Mouse (Mus musculus) kidney, adult 2 months (tissue): Measurements from ENCODE around the gene Dnase1l2. TPM values are rescaled to one million over a fixed set of nuclear protein-coding genes. Genes with fewer than 3 reads are reported as not detected.
A peak's percentile ranks its signal among the peaks of the same experiment; 100 is the strongest.

Experiments
- DNase-seq: peaks from one replicate; pipeline ENCODE4 v3.0.0; 2021
- H3K27ac ChIP-seq: fragments of 200-500 bp; 2 replicates; pipeline ENCODE4 v1.5.1; 2012; ENCODE audit warnings: low read depth, low read length, control low read depth, inconsistent platforms; ENCODE audit not compliant: insufficient read depth
- H3K27me3 ChIP-seq: fragments of 200-500 bp; replicated peaks from 2 replicates; pipeline ENCODE4 v1.6.1; 2012; ENCODE audit warnings: mild to moderate bottlenecking, moderate library complexity, low read length, inconsistent platforms; ENCODE audit not compliant: control insufficient read depth, insufficient read depth
- H3K36me3 ChIP-seq: fragments of 200-500 bp; 2 replicates; pipeline ENCODE4 v1.6.1; 2012; ENCODE audit warnings: mild to moderate bottlenecking, moderate library complexity, low read length, inconsistent platforms; ENCODE audit not compliant: control insufficient read depth, insufficient read depth
- H3K4me1 ChIP-seq: fragments of 200-500 bp; 2 replicates; pipeline ENCODE4 v1.6.1; 2011; ENCODE audit warnings: low read length; ENCODE audit not compliant: control insufficient read depth, insufficient read depth
- H3K4me3 ChIP-seq: fragments of 200-500 bp; 2 replicates; pipeline ENCODE4 v1.5.1; 2011; ENCODE audit warnings: mild to moderate bottlenecking, low read depth, low read length, control low read depth; ENCODE audit not compliant: insufficient read depth
- CTCF ChIP-seq: fragments of 200-500 bp; conservative IDR thresholded peaks from 2 replicates; pipeline ENCODE4 v1.5.1; 2011; ENCODE audit warnings: low read depth, mild to moderate bottlenecking, control low read depth, low read length, moderate library complexity, mixed read lengths; ENCODE audit not compliant: insufficient read depth, insufficient read length
- POLR2A ChIP-seq: fragments of 200-500 bp; IDR thresholded peaks from one replicate; pipeline ENCODE4 v1.6.1; 2011; ENCODE audit warnings: low read depth, low read length, control low read depth
- WGBS: fragments of 180-500 bp; shearing (Covaris S2); methylation state at CpG from one replicate; pipeline ENCODE4 v1.1.7; 2018; 5-methylcytosine and 5-hydroxymethylcytosine counted together
- polyA plus RNA-seq: library from polyadenylated mRNA; depleted of rRNA; stranded (reverse); fragments of >200 nt; gene quantifications from 2 replicates; pipeline ENCODE4 v1.2.3, GENCODE M21; 2012

The Dnase1l2 gene
- polyA plus RNA-seq, 1 experiment: 7.6 TPM

DNA sequence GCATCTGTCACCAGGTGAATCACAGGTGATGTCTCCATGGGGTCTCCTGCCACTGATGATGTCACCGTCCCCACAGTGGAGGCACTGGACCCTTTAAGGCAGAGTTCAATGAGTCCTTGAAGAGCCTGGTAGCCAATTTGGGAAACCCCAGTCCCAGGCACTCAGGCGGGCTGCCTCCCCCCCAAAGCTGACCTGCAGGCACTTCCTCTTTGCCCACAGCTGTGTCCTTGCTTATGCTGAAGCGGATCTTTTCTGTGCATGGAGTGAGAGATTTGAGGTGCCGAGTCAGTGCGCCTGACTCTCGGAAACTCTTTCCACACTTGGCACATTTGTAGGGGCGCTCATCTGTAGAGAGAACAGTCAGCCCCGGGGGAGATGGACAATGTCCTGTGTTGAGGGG is 3.7 kb upstream of the Dnase1l2 start:
- TF ChIP-seq POLR2A: no peak
- no peak for TF ChIP-seq CTCF
- H3K4me1 ChIP-seq: no peaks in the 10 kb centered on the region
- H3K36me3 ChIP-seq: peaks cover 2% of the 10 kb centered on the region; the same call in 1 of the 2 replicates
- no peaks in the 10 kb centered on the region for H3K27me3 ChIP-seq
- no peak overlapping the region for H3K27ac ChIP-seq
- 65% methylated on average over 8 of the region's 8 CpGs for WGBS
- H3K4me3 ChIP-seq: no peak overlapping the region
- no peak for DNase-seq

- TF ChIP-seq CTCF: no peak
- no peak for TF ChIP-seq POLR2A
- WGBS: 59% methylated on average over 4 of the region's 4 CpGs
- Histone ChIP-seq H3K4me3 (no peak overlapping the region), H3K27me3 (no peaks in the 10 kb centered on the region), H3K4me1 (no peaks in the 10 kb centered on the region), H3K27ac (no peak overlapping the region; the same call in 1 of the 2 replicates), H3K36me3 (no peaks in the 10 kb centered on the region)
- DNase-seq: peak; percentile 50
Observed at GRCm38 (mm10) chr17:24443409-24443808, 504 bp upstream of the Dnase1l2 start.

DNA sequence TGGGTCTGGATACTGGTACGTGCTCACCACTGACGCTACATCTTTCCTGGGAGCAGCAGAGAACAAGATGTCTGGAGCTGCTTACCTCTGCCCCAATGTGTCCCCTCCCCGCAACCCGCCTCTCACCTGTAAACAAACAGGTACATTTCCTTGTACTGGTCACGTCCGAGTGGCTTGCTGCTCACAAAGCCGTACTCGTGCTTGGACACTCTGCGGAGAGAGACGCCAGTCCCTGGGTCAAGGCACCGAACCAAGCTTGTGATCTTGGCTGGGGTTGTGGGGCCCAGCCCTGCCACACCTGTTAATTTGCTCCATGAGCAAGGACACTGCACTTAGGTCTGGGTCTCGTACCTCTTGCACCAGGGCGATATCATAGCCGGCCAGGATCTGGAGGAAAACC is 798 bp downstream of the Dnase1l2 start:
- peak; percentile 28 for DNase-seq
- no peaks in the 10 kb centered on the region for H3K4me1 ChIP-seq
- 59% methylated on average over 14 of the region's 14 CpGs for WGBS
- no peak for TF ChIP-seq POLR2A
- no peaks in the 10 kb centered on the region for H3K27me3 ChIP-seq
- no peak overlapping the region for H3K4me3 ChIP-seq
- H3K36me3 ChIP-seq: no peaks in the 10 kb centered on the region
- H3K27ac ChIP-seq: no peak overlapping the region

GRCm38 (mm10) chr17:24441148-24441547 is 1.8 kb downstream of the Dnase1l2 start:
- H3K4me3 ChIP-seq: no peak overlapping the region
- TF ChIP-seq POLR2A (no peak), CTCF (peak; percentile 41)
- H3K27ac ChIP-seq: no peak overlapping the region
- DNase-seq: no peak
- no peaks in the 10 kb centered on the region for H3K36me3 ChIP-seq
- 57% methylated on average over 2 of the region's 2 CpGs for WGBS
- H3K4me1 ChIP-seq: no peaks in the 10 kb centered on the region
- H3K27me3 ChIP-seq: no peaks in the 10 kb centered on the region

DNA sequence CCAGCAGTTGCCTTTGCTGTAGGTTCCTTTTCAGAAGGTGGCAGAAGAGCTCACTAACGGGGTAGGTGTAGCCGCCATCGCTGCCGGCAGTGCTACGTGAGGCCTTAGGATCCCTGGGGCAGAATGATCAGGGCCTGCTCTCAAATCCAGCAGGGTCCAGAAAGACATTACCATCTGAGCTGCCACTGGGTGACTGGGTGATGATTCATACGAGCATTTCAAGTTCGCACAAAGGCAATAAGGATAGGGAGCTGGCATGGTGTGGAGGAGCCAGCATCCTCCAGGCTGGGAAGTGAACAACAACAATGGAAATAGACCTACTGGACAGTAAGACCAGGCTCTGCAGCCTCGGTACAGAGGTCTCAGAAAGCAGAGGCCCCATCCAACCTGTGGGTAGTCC is 2.5 kb downstream of the Dnase1l2 start:
- no peak for DNase-seq
- Histone ChIP-seq H3K27ac (no peak overlapping the region), H3K4me1 (no peaks in the 10 kb centered on the region), H3K36me3 (no peaks in the 10 kb centered on the region), H3K27me3 (no peaks in the 10 kb centered on the region), H3K4me3 (no peak overlapping the region)
- TF ChIP-seq CTCF: no peak
- no peak for TF ChIP-seq POLR2A
- WGBS: 89% methylated on average over 8 of the region's 8 CpGs

DNA sequence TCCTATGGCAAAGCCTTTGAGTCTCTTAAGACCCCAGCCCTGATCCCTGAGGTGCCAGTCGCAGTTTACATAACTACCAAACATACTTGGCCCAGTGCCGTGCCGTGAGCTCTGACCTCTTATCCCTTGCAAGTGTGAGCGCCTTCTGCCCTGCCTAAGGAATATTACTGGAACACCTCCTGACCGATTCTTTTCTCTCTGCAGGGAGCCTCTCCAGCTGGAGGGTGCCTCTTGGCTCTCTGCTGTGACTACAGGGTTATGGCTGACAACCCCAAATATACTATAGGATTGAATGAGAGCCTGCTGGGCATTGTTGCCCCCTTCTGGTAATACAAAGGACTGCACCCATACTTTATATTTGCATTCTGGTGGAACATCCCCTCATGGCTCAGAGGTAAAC is 5.9 kb downstream of the Dnase1l2 start:
- Histone ChIP-seq H3K27me3 (no peaks in the 10 kb centered on the region), H3K27ac (no peak overlapping the region), H3K36me3 (no peaks in the 10 kb centered on the region), H3K4me1 (no peaks in the 10 kb centered on the region), H3K4me3 (no peak overlapping the region)
- 59% methylated on average over 5 of the region's 5 CpGs for WGBS
- peak; percentile 62 for DNase-seq
- peak; percentile 34 for TF ChIP-seq CTCF
- no peak for TF ChIP-seq POLR2A

GRCm38 (mm10) chr17:24429201-24429983 is 13.5 kb downstream of the Dnase1l2 start:
- no peak overlapping the region for H3K4me3 ChIP-seq
- no peaks in the 10 kb centered on the region for H3K36me3 ChIP-seq
- DNase-seq: peak; percentile 75
- TF ChIP-seq CTCF (no peak), POLR2A (no peak)
- peaks cover 13% of the 10 kb centered on the region; the same call in 1 of the 2 replicates for H3K4me1 ChIP-seq
- H3K27me3 ChIP-seq: no peaks in the 10 kb centered on the region
- H3K27ac ChIP-seq: peak overlapping the region; percentile 68
- 63% methylated on average over 14 of the region's 14 CpGs for WGBS

DNA sequence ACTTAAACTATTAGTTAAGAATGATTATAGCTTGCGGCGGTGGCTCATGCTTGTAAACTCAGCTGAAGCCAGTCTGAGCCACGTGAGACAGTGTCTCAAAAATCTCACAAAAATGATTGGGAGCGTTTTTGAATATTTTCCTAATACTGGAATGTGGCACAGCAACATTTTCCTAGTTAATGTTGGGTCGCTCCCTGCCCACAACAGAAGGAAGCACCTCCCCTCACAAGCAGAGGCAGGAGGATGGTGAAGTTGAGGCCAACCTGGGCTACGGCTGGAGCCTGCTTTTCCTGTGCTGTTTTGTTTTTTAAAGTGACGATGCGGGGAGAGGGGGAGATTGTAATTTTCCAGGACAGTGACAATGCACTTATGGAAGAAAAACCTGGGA is 15.7 kb downstream of the Dnase1l2 start:
- H3K4me1 ChIP-seq: peaks cover 13% of the 10 kb centered on the region; the same call in 1 of the 2 replicates
- no peaks in the 10 kb centered on the region for H3K27me3 ChIP-seq
- TF ChIP-seq CTCF (no peak), POLR2A (no peak)
- H3K27ac ChIP-seq: peak overlapping the region; percentile 93
- WGBS: 2% methylated on average over 8 of the region's 8 CpGs
- H3K36me3 ChIP-seq: no peaks in the 10 kb centered on the region; the same call in 1 of the 2 replicates
- H3K4me3 ChIP-seq: peak overlapping the region; percentile 79
- peak; percentile 47 for DNase-seq
